Comparison of ENCODE assay signal across 25 mouse cellular contexts in genomic region chr3:92827108-92827507, GRCm38 (mm10). TPM values are rescaled to one million over a fixed set of nuclear protein-coding genes. Genes with fewer than 3 reads are reported as not detected.
DNase-seq lines count a peak whose midpoint lies in the region; ATAC-seq and TF ChIP-seq lines count a peak whose summit lies in the region.
"Had no signal": no experiment of that assay in that cellular context is flagged by ENCODE, and none has a peak within 500 bp of the region (broad histone marks: within the 10 kb centered on the region; RNA-seq: fewer than 3 reads in every experiment).

Gene Kprp (minus strand): TSS chr3:92827247.

- H3K9me3 ChIP-seq in hindbrain, embryonic 16.5 days (ENCODE audit: control insufficient read depth, low read length) = no peaks in the 10 kb centered on the region
- H3K9me3 ChIP-seq: embryonic facial prominence, embryonic 13.5 days; forebrain, embryonic 10.5 days; forebrain, embryonic 13.5 days; hindbrain, embryonic 13.5 days had no signal

- no peak within 1 kb of the TSS for H3K9ac ChIP-seq in hindbrain, embryonic 16.5 days (ENCODE audit: low read depth, low read length)
- H3K9ac ChIP-seq: embryonic facial prominence, embryonic 13.5 days; forebrain, embryonic 13.5 days; hindbrain, embryonic 13.5 days had no signal

- no peak within 1 kb of the TSS for H3K27ac ChIP-seq in hindbrain, embryonic 16.5 days (ENCODE audit: low read depth, low read length)
- H3K27ac ChIP-seq: embryonic facial prominence, embryonic 13.5 days; forebrain, embryonic 10.5 days; forebrain, embryonic 13.5 days; gastrocnemius, adult 2 months; hindbrain, embryonic 13.5 days; hindbrain, postnatal 0 days had no signal

- ATAC-seq in hindbrain, embryonic 16.5 days = no peak
- ATAC-seq: forebrain, embryonic 13.5 days; forebrain, embryonic 16.5 days; hindbrain, postnatal 0 days; inflammation-experienced regulatory T-cells, adult 6 months had no signal

- no peaks in the 10 kb centered on the region for H3K36me3 ChIP-seq in hindbrain, embryonic 16.5 days (ENCODE audit: control insufficient read depth, insufficient read depth, low read length)
- H3K36me3 ChIP-seq: embryonic facial prominence, embryonic 13.5 days; forebrain, embryonic 10.5 days; hindbrain, embryonic 13.5 days had no signal

- no peaks in the 10 kb centered on the region for H3K4me1 ChIP-seq in lung, adult 2 months (ENCODE audit: control insufficient read depth, insufficient read depth, low read length)
- H3K4me1 ChIP-seq in hindbrain, embryonic 16.5 days (ENCODE audit: control insufficient read depth, insufficient read depth, low read depth, low read length) = no peaks in the 10 kb centered on the region
- H3K4me1 ChIP-seq: embryonic facial prominence, embryonic 13.5 days; forebrain, embryonic 10.5 days; forebrain, embryonic 13.5 days; hindbrain, embryonic 13.5 days had no signal

- H3K27me3 ChIP-seq in hindbrain, embryonic 16.5 days (replicated peaks; ENCODE audit: control insufficient read depth, insufficient read depth, low read length) = no peaks in the 10 kb centered on the region
- H3K27me3 ChIP-seq: embryonic facial prominence, embryonic 13.5 days; forebrain, embryonic 13.5 days; hindbrain, embryonic 13.5 days had no signal

- TF ChIP-seq POLR2A in lung, adult 2 months (IDR thresholded peaks at IDR 0.05; ENCODE audit: borderline replicate concordance, extremely low read depth, low read depth, low read length) = no peak

- H3K4me3 ChIP-seq in lung, adult 2 months (replicated peaks; ENCODE audit: extremely low read depth, low read depth, low read length) = no peak within 1 kb of the TSS
- no peak within 1 kb of the TSS for H3K4me3 ChIP-seq in hindbrain, embryonic 16.5 days (ENCODE audit: low read length)
- H3K4me3 ChIP-seq: embryonic facial prominence, embryonic 13.5 days; forebrain, embryonic 10.5 days; forebrain, embryonic 13.5 days; gastrocnemius, adult 2 months; hindbrain, embryonic 13.5 days had no signal

- no peak within 1 kb of the TSS for H3K4me2 ChIP-seq in hindbrain, embryonic 16.5 days (ENCODE audit: low read length)
- H3K4me2 ChIP-seq: embryonic facial prominence, embryonic 13.5 days; forebrain, embryonic 13.5 days; heart, embryonic 11.5 days; hindbrain, embryonic 13.5 days had no signal

- WGBS in lung, adult 2 months = 4% methylated on average over 1 of the region's 1 CpGs
- 64% methylated on average over 1 of the region's 1 CpGs for WGBS in hindbrain, embryonic 16.5 days

- no peak for DNase-seq in lung, adult 2 months
- DNase-seq in lung, adult 18-20 months = no peak
- peak; percentile 77 for DNase-seq in 3T3-L1 (ENCODE audit: low read depth, low spot score)
- peak; percentile 49 for DNase-seq in Muller cell, postnatal 12 days (ENCODE audit: inconsistent ontology term)
- no peak for DNase-seq in frontal cortex, postnatal 25 days (ENCODE audit: low spot score in 2 of 2)
- DNase-seq: adrenal gland, adult 2 months; adrenal gland, postnatal 14 days; cerebellum, adult 11 months; cerebellum, adult 2 months; cerebellum, adult 9-11 months; cerebellum, postnatal 25 days; gastrocnemius, adult 2 months; gastrocnemius, postnatal 14 days; heart, adult 11 months had no signal

- TF ChIP-seq CTCF in lung, adult 2 months (IDR thresholded peaks at IDR 0.05; ENCODE audit: insufficient read depth, low read length) = no peak

RNA-seq across cellular contexts. Expression of gene Kprp, which starts in this region (rescaled TPM):
- polyA plus RNA-seq in lung, adult 2 months (2012; rRNA removed) = 22.9 TPM in 1 of 2 replicates, not detected in the other
- not detected in 2 replicates for polyA plus RNA-seq in hindbrain, embryonic 16.5 days (2015; fragmentation: Nextera tagmentation; extraction: Ambion mirVana)
- polyA plus RNA-seq: adrenal gland, adult 2 months; cerebellum, adult 2 months; embryonic facial prominence, embryonic 13.5 days; forebrain, embryonic 10.5 days; forebrain, embryonic 13.5 days; forebrain, embryonic 16.5 days; heart, embryonic 11.5 days; heart, embryonic 14.5 days; heart, postnatal 0 days; hindbrain, embryonic 13.5 days; hindbrain, postnatal 0 days; inflammation-experienced regulatory T-cells, adult 6 months had no signal

Comparison
In these comparisons a context has a peak if more than half of its experiments do, and no peak if none do; other contexts are left out.
1. DNase-seq: peak in 3T3-L1 (single experiment) and Muller cell, postnatal 12 days (single experiment); none in lung, adult 2 months (single experiment), lung, adult 18-20 months (0 of 2) and frontal cortex, postnatal 25 days (0 of 2).